Mouse (Mus musculus): ENCODE measurements around the gene 2510039O18Rik.

- TF ChIP-seq CTCF (IDR thresholded peaks at IDR 0.05 in 2 of 3, conservative IDR thresholded peaks at IDR 0.05 in 1 of 3; ENCODE audit: control insufficient read depth in 1 of 3, insufficient read depth in 1 of 3, low read depth in 2 of 3, low read length in 3 of 3, poor library complexity in 1 of 3, severe bottlenecking in 1 of 3) = no peak
- no peak for TF ChIP-seq HCFC1 (IDR thresholded peaks at IDR 0.05; ENCODE audit: low read depth, low read length)
Observed at GRCm38 (mm10) chr4:147897348-147897747, 43.3 kb upstream of the 2510039O18Rik start.
